Comparison of ENCODE assay signal across 9 mouse cellular contexts in the genomic region with DNA sequence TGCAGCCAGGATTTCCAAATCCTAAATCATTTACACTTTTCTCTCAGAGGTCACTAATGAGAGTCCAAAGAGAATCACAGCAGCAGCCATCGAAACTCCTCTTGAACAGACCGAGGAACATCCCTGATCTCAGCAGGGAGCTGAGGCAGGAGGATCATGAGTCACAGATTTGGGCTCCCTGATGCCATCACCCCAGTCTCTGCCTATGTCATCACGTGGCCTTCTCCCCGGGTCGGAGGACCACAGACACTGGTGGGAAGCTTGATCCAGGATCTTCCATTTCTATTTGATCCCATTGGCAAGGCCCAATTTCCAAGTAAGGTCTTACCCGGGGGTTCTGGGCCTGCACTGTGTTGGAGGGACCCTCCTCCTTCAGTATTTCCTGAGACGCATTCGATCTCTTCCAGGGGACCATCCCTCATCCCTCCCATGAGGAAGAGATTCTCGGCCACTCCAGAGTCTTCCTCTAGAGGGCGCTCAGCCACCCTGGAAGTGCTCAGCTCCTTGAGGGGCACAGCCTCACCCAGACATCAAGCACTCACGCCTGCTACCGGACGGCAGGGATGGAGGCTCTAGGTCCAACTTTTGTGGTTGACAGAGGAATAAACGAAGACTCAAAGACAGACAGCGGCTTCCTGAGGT. TPM values are rescaled to one million over a fixed set of nuclear protein-coding genes. Genes with fewer than 3 reads are reported as not detected.
A peak's percentile ranks its signal among the peaks of the same experiment; 100 is the strongest.
DNase-seq lines count a peak whose midpoint lies in the region; ATAC-seq lines count a peak whose summit lies in the region.
"Had no signal": no experiment of that assay in that cellular context is flagged by ENCODE, and none has a peak within 500 bp of the region (broad histone marks: within the 10 kb centered on the region; RNA-seq: fewer than 3 reads in every experiment).

No protein-coding gene starts in this region.

- peak; percentile 81 for ATAC-seq in forebrain, embryonic 14.5 days

- no peak overlapping the region for H3K27ac ChIP-seq in forebrain, embryonic 14.5 days (ENCODE audit: low read depth, low read length)
- H3K27ac ChIP-seq: liver, embryonic 15.5 days had no signal

- no peaks in the 10 kb centered on the region for H3K36me3 ChIP-seq in forebrain, embryonic 14.5 days (ENCODE audit: control insufficient read depth, insufficient read depth, low read length)
- H3K36me3 ChIP-seq: liver, embryonic 15.5 days had no signal

- H3K9ac ChIP-seq in forebrain, embryonic 14.5 days (ENCODE audit: low read length): no peak overlapping the region
- H3K9ac ChIP-seq: liver, embryonic 15.5 days had no signal

- H3K4me1 ChIP-seq in forebrain, embryonic 14.5 days (ENCODE audit: control insufficient read depth, insufficient read depth, low read length): no peaks in the 10 kb centered on the region
- H3K4me1 ChIP-seq: liver, embryonic 15.5 days had no signal

- no peaks in the 10 kb centered on the region for H3K27me3 ChIP-seq in forebrain, embryonic 14.5 days (replicated peaks; ENCODE audit: control insufficient read depth, insufficient read depth, low read length)
- H3K27me3 ChIP-seq: liver, embryonic 15.5 days had no signal

- no peaks in the 10 kb centered on the region for H3K9me3 ChIP-seq in forebrain, embryonic 14.5 days (replicated peaks; ENCODE audit: control insufficient read depth, low read length)
- H3K9me3 ChIP-seq: liver, embryonic 15.5 days had no signal

- 24% methylated on average over 15 of the region's 15 CpGs for WGBS in forebrain, embryonic 14.5 days

- DNase-seq in MEL-GATA-1-ER (ENCODE audit: extremely low read depth, low read depth): peak; percentile 51
- peak; percentile 69 for DNase-seq in cerebellum, adult 11 months
- peak; percentile 80 for DNase-seq in forebrain, embryonic 14.5 days (ENCODE audit: low spot score)
- peak; percentile 89 for DNase-seq in heart, postnatal 4 days
- peak; percentile 32 to 68 for DNase-seq in layer of hippocampus, adult 18-20 months (ENCODE audit: low spot score in 2 of 2)
- DNase-seq in lung, postnatal 10 days: peak; percentile 89
- peak; percentile 33 for DNase-seq in retina, adult 2 months (ENCODE audit: low read depth, low spot score)
- peak; percentile 79 for DNase-seq in thymus, postnatal 14 days

- H3K4me3 ChIP-seq in forebrain, embryonic 14.5 days (ENCODE audit: low read depth, low read length): no peak overlapping the region
- H3K4me3 ChIP-seq: liver, embryonic 15.5 days had no signal

- H3K4me2 ChIP-seq in forebrain, embryonic 14.5 days (ENCODE audit: low read length): no peak overlapping the region
- H3K4me2 ChIP-seq: liver, embryonic 15.5 days had no signal

RNA-seq across cellular contexts. Expression of a gene that starts 24.8 kb away (rescaled TPM):
- 170 and 171 TPM in 2 replicates for polyA plus RNA-seq in forebrain, embryonic 14.5 days (2014; fragmentation: Nextera tagmentation; extraction: Ambion mirVana)
- total RNA-seq in heart, postnatal 4 days (2021): 10 to 100 TPM; 52.5 to 56.6 TPM
- total RNA-seq in layer of hippocampus, adult 18-20 months (2021): 100 to 1,000 TPM; 182 to 191 TPM

RNA-seq across cellular contexts. Expression of a gene that starts 30.0 kb away (rescaled TPM):
- polyA plus RNA-seq in forebrain, embryonic 14.5 days (2014; fragmentation: Nextera tagmentation; extraction: Ambion mirVana): 41.4 and 44.5 TPM in 2 replicates
- total RNA-seq in heart, postnatal 4 days (2021): 10 to 100 TPM; 50.0 to 60.4 TPM
- total RNA-seq in layer of hippocampus, adult 18-20 months (2021): 10 to 100 TPM; 12.4 to 16.0 TPM

Comparison
In these comparisons a context has a peak if more than half of its experiments do, and no peak if none do; other contexts are left out.
1. DNase-seq: peak in every context shown above with its lines; median percentile 89 in heart, postnatal 4 days; 89 in lung, postnatal 10 days; 80 in forebrain, embryonic 14.5 days; 79 in thymus, postnatal 14 days; 69 in cerebellum, adult 11 months; 51 in MEL-GATA-1-ER; 50 in layer of hippocampus, adult 18-20 months; 33 in retina, adult 2 months.